Mouse (Mus musculus) heart, embryonic 13.5 days (tissue): ENCODE results near the gene U2surp. TPM values are rescaled to one million over a fixed set of nuclear protein-coding genes. Genes with fewer than 3 reads are reported as not detected.
"Not testable (repeated sequence)": the region's sequence is repeated elsewhere in the genome, so short reads cannot be mapped to it uniquely, and the experiment has no call there.

Source experiments
- ATAC-seq: fragments of 200-750 bp; cut with Nextera tagmentation; 2 replicates; pipeline ENCODE4 v1.8.0; 2017; ENCODE audit warnings: moderate TSS enrichment; ENCODE audit not compliant: insufficient number of reproducible peaks, low FRiP score, low TSS enrichment; ENCODE audit errors: extremely low read depth
- H3K27ac ChIP-seq: fragments of 300-500 bp; sonication (generic); replicated peaks from 2 replicates; pipeline ENCODE4 v1.5.1; 2015; ENCODE audit warnings: moderate library complexity, mild to moderate bottlenecking, inconsistent platforms
- H3K27me3 ChIP-seq: fragments of 300-500 bp; sonication (generic); replicated peaks from 2 replicates; pipeline ENCODE4 v1.6.1; 2015; ENCODE audit warnings: mild to moderate bottlenecking, inconsistent platforms
- H3K36me3 ChIP-seq: fragments of 300-500 bp; sonication (generic); 2 replicates; pipeline ENCODE4 v1.6.1; 2015; ENCODE audit warnings: mild to moderate bottlenecking, inconsistent platforms
- H3K4me1 ChIP-seq: fragments of 300-500 bp; sonication (generic); 2 replicates; pipeline ENCODE4 v1.6.1; 2015; ENCODE audit warnings: inconsistent platforms
- H3K4me2 ChIP-seq: fragments of 300-500 bp; sonication (generic); 2 replicates; pipeline ENCODE4 v1.6.1; 2015; ENCODE audit warnings: inconsistent platforms, mild to moderate bottlenecking, moderate library complexity
- H3K4me3 ChIP-seq: fragments of 300-500 bp; sonication (generic); 2 replicates; pipeline ENCODE4 v1.5.1; 2015; ENCODE audit warnings: moderate library complexity, mild to moderate bottlenecking, inconsistent platforms
- H3K9ac ChIP-seq: fragments of 300-500 bp; sonication (generic); 2 replicates; pipeline ENCODE4 v1.6.1; 2015; ENCODE audit warnings: inconsistent platforms, mild to moderate bottlenecking, moderate library complexity
- H3K9me3 ChIP-seq: fragments of 300-500 bp; sonication (generic); 2 replicates; pipeline ENCODE4 v1.6.1; 2016; ENCODE audit warnings: inconsistent platforms
- WGBS: fragments of 180-500 bp; shearing (Covaris S2); methylation state at CpG from one replicate; pipeline ENCODE4 v1.1.7; 2015; ENCODE audit warnings: mixed read lengths; 5-methylcytosine and 5-hydroxymethylcytosine counted together
- polyA plus RNA-seq: library from polyadenylated mRNA; unstranded; fragments of >200 nt; fragmentation: Nextera tagmentation; extraction: Ambion mirVana; gene quantifications from 2 replicates; pipeline ENCODE4 v1.2.1, GENCODE M21; 2015

The U2surp gene
- polyA plus RNA-seq, 1 experiment from 2014 or later: 79.6 TPM

GRCm38 (mm10) chr9:95531144-95531543 lies 19.3 kb upstream of the U2surp start:
- H3K27ac ChIP-seq: no peak overlapping the region
- no peak overlapping the region for H3K4me2 ChIP-seq
- WGBS: 62% methylated on average over 3 of the region's 3 CpGs
- H3K4me3 ChIP-seq: no peak overlapping the region
- no peaks in the 10 kb centered on the region for H3K9me3 ChIP-seq
- peak overlapping the region; percentile 24; the same call in 1 of the 2 replicates for H3K9ac ChIP-seq
- H3K36me3 ChIP-seq: no peaks in the 10 kb centered on the region
- H3K4me1 ChIP-seq: peaks cover 7% of the 10 kb centered on the region; the same call in 1 of the 2 replicates
- no peak for ATAC-seq
- H3K27me3 ChIP-seq: no peaks in the 10 kb centered on the region

DNA sequence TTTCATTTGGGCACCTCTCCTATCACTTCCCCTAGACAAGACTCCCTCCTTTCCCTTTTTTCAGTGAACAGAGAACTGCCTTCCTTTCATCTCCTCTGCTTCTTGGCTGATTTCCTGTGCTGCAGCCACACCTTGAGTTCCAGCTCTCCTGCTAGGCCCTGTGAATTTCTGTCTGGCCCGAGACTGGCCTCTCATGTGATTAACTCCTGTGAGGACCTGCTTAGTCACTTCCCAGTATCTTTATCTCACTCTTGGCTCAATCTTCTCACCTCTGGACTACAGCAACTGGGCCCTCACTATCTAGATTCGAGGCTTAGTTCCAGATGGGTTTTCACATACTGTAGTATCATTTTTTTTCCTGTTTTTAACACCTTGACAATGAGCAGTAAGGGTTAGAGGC lies 15.9 kb upstream of the U2surp start:
- H3K4me1 ChIP-seq: peaks cover 7% of the 10 kb centered on the region; the same call in 1 of the 2 replicates
- no peak overlapping the region for H3K9ac ChIP-seq
- no peak for ATAC-seq
- 12% methylated on average over 2 of the region's 2 CpGs for WGBS
- no peaks in the 10 kb centered on the region for H3K9me3 ChIP-seq
- H3K27ac ChIP-seq: no peak overlapping the region
- no peaks in the 10 kb centered on the region for H3K27me3 ChIP-seq
- no peak overlapping the region for H3K4me3 ChIP-seq
- no peak overlapping the region for H3K4me2 ChIP-seq
- H3K36me3 ChIP-seq: no peaks in the 10 kb centered on the region

- no peak overlapping the region for H3K9ac ChIP-seq
- WGBS: 13% methylated on average over 2 of the region's 2 CpGs
These were observed 14.2 kb upstream of the U2surp start for GRCm38 (mm10) chr9:95525961-95526360.

DNA sequence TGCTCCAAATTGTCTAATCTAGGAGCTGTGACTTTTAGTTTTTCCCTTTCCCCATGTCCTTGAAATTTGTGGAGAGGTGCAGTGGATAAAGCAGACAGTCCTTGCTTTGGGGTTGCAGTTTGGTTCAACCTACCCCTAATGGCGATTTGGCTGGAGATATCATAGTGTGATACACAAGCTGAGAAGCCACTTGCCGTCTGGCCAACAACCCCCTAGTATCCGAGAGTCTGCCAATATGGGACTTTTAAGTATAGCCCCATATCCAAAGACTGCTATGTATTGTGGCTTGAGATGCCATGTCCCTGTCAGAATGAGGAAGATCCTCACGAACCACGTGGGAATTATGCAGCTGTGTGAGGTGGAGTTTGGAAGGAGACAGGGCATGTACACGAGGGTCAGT lies 13.6 kb upstream of the U2surp start:
- Histone ChIP-seq H3K4me1 (peaks cover 7% of the 10 kb centered on the region), H3K36me3 (no peaks in the 10 kb centered on the region), H3K4me3 (no peak overlapping the region), H3K9me3 (no peaks in the 10 kb centered on the region), H3K9ac (no peak overlapping the region), H3K27ac (no peak overlapping the region), H3K4me2 (no peak overlapping the region), H3K27me3 (no peaks in the 10 kb centered on the region)
- no peak for ATAC-seq
- 72% methylated on average over 6 of the region's 6 CpGs for WGBS

More at GRCm38 (mm10) chr9:95525961-95526360, 14.2 kb upstream of the U2surp start:
- Histone ChIP-seq H3K27ac (no peak overlapping the region), H3K4me2 (no peak overlapping the region), H3K27me3 (no peaks in the 10 kb centered on the region), H3K9me3 (no peaks in the 10 kb centered on the region), H3K4me3 (no peak overlapping the region), H3K4me1 (peaks cover 7% of the 10 kb centered on the region), H3K36me3 (no peaks in the 10 kb centered on the region)
- ATAC-seq: no peak; the same call in 1 of the 2 replicates

DNA sequence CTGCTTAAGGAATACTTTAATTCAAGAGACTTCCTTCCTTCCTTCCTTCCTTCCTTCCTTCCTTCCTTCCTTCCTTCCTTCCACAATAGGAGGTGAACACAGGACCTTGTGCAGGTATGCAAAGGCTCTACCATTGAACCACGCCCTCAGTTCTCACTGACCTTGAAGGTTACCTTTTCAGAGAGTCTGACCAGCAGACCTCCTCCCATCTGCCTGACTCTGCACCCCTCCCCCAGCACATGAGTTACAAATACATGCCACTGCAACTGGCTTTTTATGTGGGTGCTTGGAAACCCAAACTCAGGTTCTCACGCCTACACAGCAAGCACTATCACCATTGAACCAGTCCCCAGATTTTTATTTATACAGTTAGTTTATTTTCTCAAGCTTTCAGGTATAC lies 10.8 kb upstream of the U2surp start:
- Histone ChIP-seq H3K9ac (no peak overlapping the region), H3K9me3 (no peaks in the 10 kb centered on the region), H3K27ac (no peak overlapping the region), H3K27me3 (no peaks in the 10 kb centered on the region), H3K36me3 (no peaks in the 10 kb centered on the region), H3K4me1 (peaks cover 4% of the 10 kb centered on the region), H3K4me3 (no peak overlapping the region), H3K4me2 (no peak overlapping the region)
- WGBS: 87% methylated on average over 2 of the region's 2 CpGs
- ATAC-seq: no peak

GRCm38 (mm10) chr9:95521566-95521965 lies 9.8 kb upstream of the U2surp start:
- H3K9ac ChIP-seq: no peak overlapping the region
- no peak for ATAC-seq
- no peak overlapping the region for H3K27ac ChIP-seq
- no peaks in the 10 kb centered on the region for H3K27me3 ChIP-seq
- no peak overlapping the region for H3K4me3 ChIP-seq
- H3K4me2 ChIP-seq: 0 out of 2 replicates have a peak overlapping the region, but pooled peaks have one; percentile 11
- peaks cover 3% of the 10 kb centered on the region; the same call in 1 of the 2 replicates for H3K4me1 ChIP-seq
- no peaks in the 10 kb centered on the region for H3K9me3 ChIP-seq
- 29% methylated on average over 10 of the region's 10 CpGs for WGBS
- H3K36me3 ChIP-seq: no peaks in the 10 kb centered on the region

DNA sequence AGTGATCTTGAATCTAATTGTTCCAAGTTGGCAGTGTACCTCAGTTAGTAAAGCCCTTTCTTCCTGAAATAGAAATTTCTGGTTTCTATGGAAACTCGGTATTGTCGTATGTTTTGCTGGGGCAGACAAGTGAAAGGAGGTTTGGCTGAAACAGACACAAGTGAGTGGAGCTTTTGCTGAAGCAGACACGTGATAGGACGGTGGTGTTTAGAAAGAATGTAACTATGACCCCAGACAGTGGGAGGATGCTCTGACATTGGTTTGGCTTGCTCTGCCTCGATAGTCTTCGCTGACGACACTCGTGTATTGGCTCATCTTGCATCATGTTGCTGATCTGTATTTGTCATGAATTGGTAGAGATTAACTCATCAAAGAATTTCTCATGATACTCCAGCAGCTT lies 9.2 kb upstream of the U2surp start:
- ATAC-seq: no peak
- no peaks in the 10 kb centered on the region for H3K36me3 ChIP-seq

DNA sequence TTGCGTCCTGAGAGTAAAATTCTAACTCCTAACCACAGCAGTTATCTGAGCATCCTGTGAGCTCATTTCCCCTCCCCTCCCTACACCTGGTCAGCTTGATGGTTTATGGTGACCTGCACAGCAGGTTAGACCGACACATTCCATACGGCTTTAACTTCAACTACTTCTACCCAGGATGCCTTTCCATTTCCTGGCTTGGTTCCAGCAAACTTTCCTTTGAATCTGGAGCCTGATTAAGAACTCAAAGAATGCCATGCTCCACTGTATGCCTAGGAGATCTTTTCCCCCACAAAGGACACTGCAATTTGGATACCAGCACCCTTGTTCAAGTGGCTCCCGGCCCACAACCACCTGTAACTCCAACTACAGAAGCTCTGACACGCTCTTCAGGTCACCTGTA lies 8.8 kb upstream of the U2surp start:
- 73% methylated on average over 5 of the region's 5 CpGs for WGBS
- no peak for ATAC-seq

More for the DNA sequence above, 9.2 kb upstream of the U2surp start:
- H3K4me2 ChIP-seq: no peak overlapping the region
- peaks cover 3% of the 10 kb centered on the region; the same call in 1 of the 2 replicates for H3K4me1 ChIP-seq
- H3K27me3 ChIP-seq: no peaks in the 10 kb centered on the region
- no peaks in the 10 kb centered on the region for H3K9me3 ChIP-seq
- WGBS: 79% methylated on average over 8 of the region's 8 CpGs
- H3K27ac ChIP-seq: no peak overlapping the region
- no peak overlapping the region for H3K9ac ChIP-seq
- no peak overlapping the region for H3K4me3 ChIP-seq

DNA sequence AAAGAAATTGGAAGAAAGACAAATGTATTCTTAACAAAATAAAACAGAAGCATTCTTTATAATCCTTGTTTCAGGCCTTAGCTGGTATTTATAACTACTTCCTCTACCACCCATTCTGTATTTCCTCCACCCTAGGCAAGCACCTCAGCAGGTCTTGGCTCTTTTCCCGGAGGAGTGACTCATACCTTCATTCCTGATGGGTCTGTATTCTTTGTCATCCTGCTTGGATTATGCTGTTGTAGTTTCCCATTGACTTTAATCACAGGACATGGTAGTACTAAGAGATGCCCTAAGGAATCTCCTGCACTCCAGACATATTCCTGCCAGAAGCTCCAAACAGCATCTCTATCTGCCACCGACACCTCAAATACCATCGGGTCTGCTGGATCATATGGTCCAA lies 2.6 kb upstream of the U2surp start:
- H3K4me2 ChIP-seq, H3K9me3 ChIP-seq, H3K27ac ChIP-seq, H3K36me3 ChIP-seq, H3K4me3 ChIP-seq, H3K27me3 ChIP-seq, ATAC-seq, H3K9ac ChIP-seq: not testable (repeated sequence)
- WGBS: 78% methylated on average over 3 of the region's 3 CpGs
- H3K4me1 ChIP-seq: peaks cover 20% of the 10 kb centered on the region

More for the DNA sequence above, 8.8 kb upstream of the U2surp start:
- Histone ChIP-seq H3K9ac (no peak overlapping the region), H3K4me1 (peaks cover 3% of the 10 kb centered on the region; the same call in 1 of the 2 replicates), H3K4me2 (no peak overlapping the region), H3K27ac (no peak overlapping the region), H3K9me3 (no peaks in the 10 kb centered on the region), H3K4me3 (no peak overlapping the region), H3K36me3 (no peaks in the 10 kb centered on the region), H3K27me3 (no peaks in the 10 kb centered on the region)

DNA sequence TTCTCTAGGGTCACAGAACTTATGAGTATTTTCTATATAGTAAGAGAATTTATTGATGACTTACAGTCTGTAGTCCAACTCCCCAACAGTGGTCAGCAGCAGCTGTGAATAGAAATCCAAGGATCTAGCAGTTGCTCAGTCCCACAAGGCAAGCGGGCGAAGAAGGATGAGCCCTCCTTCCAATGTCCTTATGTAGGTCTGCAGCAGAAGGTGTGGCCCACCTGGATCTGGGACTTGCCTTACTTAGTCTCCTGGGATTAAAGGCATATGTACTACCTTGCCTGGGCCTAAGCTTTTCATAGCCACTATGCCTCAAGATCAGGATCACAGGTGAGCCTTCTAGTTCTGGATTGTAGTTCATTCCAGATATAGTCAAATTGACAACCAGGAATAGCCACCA lies 2.0 kb upstream of the U2surp start:
- 92% methylated on average over 2 of the region's 2 CpGs for WGBS
- Histone ChIP-seq H3K4me1 (peaks cover 20% of the 10 kb centered on the region), H3K9ac (no peak overlapping the region), H3K4me3 (no peak overlapping the region), H3K36me3 (no peaks in the 10 kb centered on the region), H3K27ac (no peak overlapping the region), H3K9me3 (no peaks in the 10 kb centered on the region), H3K27me3 (no peaks in the 10 kb centered on the region), H3K4me2 (no peak overlapping the region)
- no peak for ATAC-seq

GRCm38 (mm10) chr9:95512331-95513030 lies 685 bp upstream of the U2surp start:
- Histone ChIP-seq H3K4me3 (peak overlapping the region; percentile 100), H3K9me3 (no peaks in the 10 kb centered on the region), H3K9ac (peak overlapping the region; percentile 98), H3K4me1 (peaks cover 20% of the 10 kb centered on the region), H3K4me2 (peak overlapping the region; percentile 89), H3K27ac (peak overlapping the region; percentile 92), H3K36me3 (peaks cover 6% of the 10 kb centered on the region), H3K27me3 (no peaks in the 10 kb centered on the region)
- ATAC-seq: peak; percentile 23; the same call in 1 of the 2 replicates
- 27% methylated on average over 15 of the region's 15 CpGs for WGBS
